Mouse (Mus musculus) frontal cortex, adult (tissue): ENCODE measurements around the gene F2.

Source experiments
- ATAC-seq: cut with Nextera tagmentation; 2 replicates; pipeline ENCODE4 v1.9.2; 2017; ENCODE audit warnings: mild to moderate bottlenecking, moderate library complexity, mixed read lengths; ENCODE audit not compliant: low TSS enrichment

F2 gene

GRCm38 (mm10) chr2:91636229-91636628 is at the start of gene F2:
TSS of gene F2 (minus strand) at chr2:91636414.
- no peak for ATAC-seq

GRCm38 (mm10) chr2:91683919-91684318 is 47.7 kb upstream of the F2 start:
- peak; percentile 58 for ATAC-seq

GRCm38 (mm10) chr2:91682850-91683249 is 46.6 kb upstream of the F2 start:
- ATAC-seq: peak; percentile 75

GRCm38 (mm10) chr2:91676961-91677360 is 40.7 kb upstream of the F2 start:
- no peak for ATAC-seq

- ATAC-seq: no peak
These were observed 40.2 kb upstream of the F2 start for GRCm38 (mm10) chr2:91676420-91676819.

- ATAC-seq: peak; percentile 79
These were observed 38.7 kb upstream of the F2 start for GRCm38 (mm10) chr2:91674895-91675294.

GRCm38 (mm10) chr2:91673587-91673986 is 37.4 kb upstream of the F2 start:
- ATAC-seq: no peak; the same call in 1 of the 2 replicates

GRCm38 (mm10) chr2:91670038-91670437 is 33.8 kb upstream of the F2 start:
- ATAC-seq: no peak

GRCm38 (mm10) chr2:91669326-91669725 is 33.1 kb upstream of the F2 start:
- ATAC-seq: no peak

- ATAC-seq: no peak
These were observed 31.5 kb upstream of the F2 start for GRCm38 (mm10) chr2:91667747-91668146.

- ATAC-seq: no peak
These were observed 30.2 kb upstream of the F2 start for GRCm38 (mm10) chr2:91666386-91666910.

- ATAC-seq: peak; percentile 88
These were observed 28.6 kb upstream of the F2 start for GRCm38 (mm10) chr2:91664780-91665179.

GRCm38 (mm10) chr2:91660981-91661380 is 24.8 kb upstream of the F2 start:
- ATAC-seq: no peak

GRCm38 (mm10) chr2:91659657-91660056 is 23.4 kb upstream of the F2 start:
- no peak for ATAC-seq

- ATAC-seq: no peak
These were observed 20.6 kb upstream of the F2 start for GRCm38 (mm10) chr2:91656774-91657173.

- no peak for ATAC-seq
These were observed 19.6 kb upstream of the F2 start for GRCm38 (mm10) chr2:91655827-91656226.

- no peak for ATAC-seq
These were observed 19.2 kb upstream of the F2 start for GRCm38 (mm10) chr2:91655388-91655787.

GRCm38 (mm10) chr2:91652863-91653262 is 16.6 kb upstream of the F2 start:
- peak; percentile 38 for ATAC-seq

- no peak for ATAC-seq
These were observed 15.4 kb upstream of the F2 start for GRCm38 (mm10) chr2:91651458-91652258.

- peak; percentile 13 for ATAC-seq
These were observed 14.3 kb upstream of the F2 start for GRCm38 (mm10) chr2:91650360-91650995.

- ATAC-seq: peak; percentile 81
These were observed 13.5 kb upstream of the F2 start, which contains the start of the genes Zfp408 and Arhgap1 for GRCm38 (mm10) chr2:91649553-91650359. TSS of gene Zfp408 (minus strand) at chr2:91649791. TSS of gene Arhgap1 (plus strand) at chr2:91649860.

GRCm38 (mm10) chr2:91649152-91649551 is 12.9 kb upstream of the F2 start:
- ATAC-seq: no peak
